Mouse (Mus musculus) c-Kit-positive CD71-negative TER-119-negative erythroid progenitor cells, embryonic 14.5 days (primary cell): ENCODE results near the gene Paip2b.
"Not testable (repeated sequence)": the region's sequence is repeated elsewhere in the genome, so short reads cannot be mapped to it uniquely, and the experiment has no call there.

Experiments
- DNase-seq: peaks from one replicate; pipeline ENCODE4 v3.0.0-alpha.2; 2013; ENCODE audit warnings: low read depth

Gene Paip2b

DNA sequence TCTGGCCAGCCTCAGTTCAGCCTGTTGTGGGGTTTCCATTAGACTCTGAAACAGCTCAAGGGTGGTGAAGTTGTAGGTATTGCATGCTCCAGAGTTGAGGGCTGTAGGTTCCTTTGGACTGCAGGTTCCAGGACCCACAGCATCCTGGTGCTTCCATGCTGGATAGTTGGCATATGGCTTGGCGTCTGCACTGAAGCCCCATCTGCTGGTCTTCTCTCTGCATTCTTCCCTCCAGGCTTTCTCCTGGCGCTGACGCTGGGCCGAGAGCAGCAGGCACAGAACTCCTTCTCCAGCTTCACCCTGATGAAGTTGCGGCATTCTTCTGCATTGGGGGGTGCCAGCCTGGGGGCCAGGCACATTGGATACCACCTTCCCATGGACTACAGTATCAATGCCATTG, 29.5 kb downstream of the Paip2b start:
- DNase-seq = no peak

DNA sequence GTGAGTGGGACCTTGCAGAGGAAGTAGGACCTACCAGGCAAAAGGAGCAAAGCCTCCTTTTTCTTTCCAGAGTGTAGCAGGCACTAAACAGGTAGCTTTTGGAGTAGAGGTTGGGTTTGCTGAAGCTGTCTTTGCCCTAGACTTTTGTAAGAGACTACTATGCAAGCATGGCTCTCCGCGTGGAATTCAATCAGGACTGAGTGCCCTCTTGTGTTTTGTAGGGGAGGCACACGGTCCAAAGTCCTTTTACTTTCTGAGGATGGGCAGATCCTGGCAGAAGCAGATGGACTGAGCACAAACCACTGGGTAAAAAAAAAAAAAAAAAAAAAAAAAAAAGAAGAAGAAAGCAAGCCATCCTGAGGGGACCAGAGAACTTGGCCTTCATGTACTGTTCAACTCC, 34.9 kb downstream of the Paip2b start:
- no peak for DNase-seq

DNA sequence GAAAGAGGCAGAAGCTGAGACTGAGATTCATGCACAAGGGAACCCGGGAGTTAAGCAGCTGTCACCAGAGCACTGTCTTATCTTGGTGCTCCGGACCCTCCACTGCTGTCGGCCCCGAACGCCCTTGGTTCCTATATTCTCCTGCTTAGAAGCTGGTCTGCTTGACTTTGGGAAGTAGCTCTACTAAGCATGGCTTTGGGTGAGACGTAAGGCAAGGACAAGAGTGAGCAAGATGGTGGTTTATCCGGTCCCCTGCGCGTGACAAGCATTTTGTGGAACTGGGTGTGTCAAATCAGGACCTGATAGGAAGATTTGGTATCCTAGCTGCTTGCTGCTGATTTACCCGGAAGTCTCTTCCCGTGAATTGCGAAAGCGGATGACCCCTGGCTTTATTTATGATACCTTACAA, 36.0 kb downstream of the Paip2b start:
- DNase-seq = peak; percentile 24

DNA sequence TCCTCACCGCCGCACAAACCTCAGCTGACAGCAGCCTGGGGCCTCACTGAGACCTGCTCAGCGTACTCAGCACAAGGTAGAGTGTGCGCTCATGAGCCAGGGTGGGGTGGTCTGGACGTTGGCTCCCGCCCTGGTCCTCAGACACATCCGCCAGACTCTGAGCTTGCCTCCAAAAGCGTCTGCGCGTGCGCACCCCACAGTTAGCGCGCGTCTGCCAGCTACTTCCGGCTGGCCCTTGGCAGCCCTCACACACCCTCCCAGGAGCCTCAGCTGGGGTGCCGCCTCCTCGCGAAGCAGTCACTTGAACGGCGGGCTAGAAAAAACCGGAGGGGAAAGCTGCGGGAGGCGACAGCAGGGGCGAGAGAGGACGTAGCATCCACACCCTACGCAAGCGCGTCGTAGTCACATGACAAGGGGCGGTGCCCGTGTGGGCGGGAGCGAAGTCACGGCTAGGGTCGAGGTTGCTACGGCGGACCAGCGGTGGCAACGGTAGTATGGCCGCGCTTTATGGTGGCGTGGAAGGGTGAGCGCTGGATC, 36.7 kb downstream of the Paip2b start, which contains the start of gene Nagk:
TSS of gene Nagk (plus strand) at position 223 of the 537 bp plus-strand sequence.
- DNase-seq = peak; percentile 90

DNA sequence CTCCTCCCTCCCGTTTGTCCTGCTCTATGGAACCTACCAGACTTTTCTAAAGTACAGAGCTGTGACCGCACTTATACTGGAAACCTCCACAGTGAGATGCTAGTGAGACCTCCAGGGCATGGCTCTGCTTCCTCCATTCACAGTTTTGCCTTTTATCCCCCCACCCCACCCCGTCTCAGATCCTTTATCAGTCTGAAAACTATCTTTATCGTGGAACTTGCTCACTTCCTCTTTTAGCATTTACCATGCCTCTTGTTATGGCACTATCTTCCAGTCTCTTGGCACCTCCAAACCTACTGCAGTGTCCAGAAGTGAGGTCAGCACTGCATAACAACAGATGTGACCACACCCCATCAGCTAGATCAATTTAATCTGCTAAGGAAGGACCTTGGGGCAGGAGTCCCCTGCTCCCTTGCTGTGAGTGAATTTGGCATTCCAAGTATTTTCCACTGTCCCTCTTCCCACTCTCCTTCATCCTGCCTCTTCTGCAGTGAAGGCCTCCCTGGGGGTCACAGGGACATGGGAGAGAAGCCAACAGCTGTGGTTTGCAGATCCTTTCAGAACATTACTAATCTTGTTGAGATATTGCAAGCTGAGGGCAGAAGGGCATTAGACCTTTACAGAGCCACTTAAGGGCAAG, 40.2 kb downstream of the Paip2b start:
- no peak for DNase-seq

DNA sequence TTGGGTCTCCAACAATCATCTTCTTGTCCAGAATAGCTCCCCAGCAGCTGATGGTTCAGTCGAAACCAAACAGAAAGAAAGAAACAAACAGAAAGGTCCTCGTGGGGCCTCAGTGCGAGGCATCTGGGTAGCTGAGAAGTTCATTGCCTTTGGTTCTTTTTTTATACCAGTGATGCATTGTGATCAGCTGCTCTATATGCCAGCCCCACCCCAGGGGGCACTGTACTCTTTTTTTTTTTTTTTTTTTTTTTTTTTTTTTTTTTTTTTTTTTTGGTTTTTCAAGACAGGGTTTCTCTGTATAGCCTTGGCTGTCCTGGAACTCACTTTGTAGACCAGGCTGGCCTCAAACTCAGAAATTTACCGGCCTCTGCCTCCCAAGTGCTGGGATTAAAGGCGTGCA, 41.0 kb downstream of the Paip2b start:
- DNase-seq = not testable (repeated sequence)

DNA sequence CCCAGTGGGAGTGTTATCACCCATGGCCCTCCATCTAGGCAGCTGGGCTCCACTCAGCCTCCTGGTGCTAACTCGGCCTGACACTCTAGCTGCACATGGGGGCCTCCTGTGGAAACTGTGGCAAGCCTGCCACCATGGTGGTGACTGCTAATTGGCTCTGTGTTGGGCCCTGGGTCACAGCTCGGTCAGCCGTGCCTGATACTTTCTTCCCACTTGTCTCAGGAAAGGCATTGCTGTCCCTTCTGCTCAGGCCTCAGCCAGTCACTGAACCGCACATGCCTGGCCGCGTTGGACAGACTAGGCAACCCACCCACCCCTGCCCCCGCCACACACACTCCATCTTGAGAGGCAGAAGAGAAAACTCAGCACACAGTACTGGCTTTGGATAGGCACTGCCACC, 43.0 kb downstream of the Paip2b start:
- no peak for DNase-seq

DNA sequence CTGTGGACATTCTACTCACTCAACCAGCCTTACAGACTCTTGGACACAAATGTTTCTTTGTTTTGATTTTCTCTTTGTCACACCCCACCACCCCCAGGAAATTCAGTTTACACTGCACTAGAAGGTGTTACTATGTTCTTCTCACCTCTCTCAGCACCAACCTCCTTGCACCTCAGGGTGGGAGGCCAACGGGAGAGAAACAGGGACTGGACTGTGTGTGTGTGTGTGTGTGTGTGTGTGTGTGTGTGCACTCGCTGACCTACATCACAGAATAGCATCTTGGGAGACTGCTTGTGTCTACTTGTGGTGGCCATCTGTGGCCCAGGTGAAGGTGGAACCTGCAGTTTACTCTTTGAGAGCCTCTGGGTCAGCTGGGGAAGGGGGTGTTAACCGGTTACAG, 45.1 kb downstream of the Paip2b start:
- no peak for DNase-seq

DNA sequence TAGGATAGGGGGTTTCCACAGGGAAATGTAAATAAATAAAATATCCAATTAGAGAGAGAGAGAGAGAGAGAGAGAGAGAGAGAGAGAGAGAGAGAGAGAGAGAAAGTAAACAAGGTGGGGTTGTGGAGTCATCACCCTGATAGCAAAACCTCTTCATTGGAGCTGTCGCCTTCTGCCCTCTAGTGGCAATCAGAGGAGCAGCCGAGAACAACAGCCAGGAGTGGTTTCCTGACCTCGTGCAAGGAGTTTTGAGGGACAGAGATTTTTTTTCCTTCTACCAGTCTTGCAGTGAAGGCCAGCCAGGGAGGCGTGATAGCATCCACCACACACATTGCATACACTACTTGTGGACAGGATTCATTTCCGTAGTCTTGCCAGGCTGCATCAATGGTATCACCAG, 52.5 kb downstream of the Paip2b start:
- peak; percentile 39 for DNase-seq

DNA sequence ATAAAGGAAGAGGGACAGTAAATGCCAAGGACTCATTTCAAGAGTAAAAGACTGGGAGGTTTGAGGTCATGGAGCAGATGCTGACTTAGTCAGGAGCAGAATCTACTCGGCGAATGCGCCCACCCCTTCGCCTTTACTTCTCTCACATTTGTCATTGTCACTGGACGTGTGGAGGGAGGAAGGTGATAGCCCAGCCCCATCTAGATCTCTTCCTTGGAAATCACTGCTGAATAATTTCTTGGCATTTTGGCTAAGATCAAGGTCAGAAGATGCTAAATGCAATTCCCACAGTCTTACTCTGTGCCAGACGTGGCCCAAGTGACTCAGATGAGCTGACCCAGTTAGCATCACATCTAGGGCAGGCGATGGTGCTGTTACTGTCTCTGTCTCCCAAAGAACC, 53.2 kb downstream of the Paip2b start:
- no peak for DNase-seq

DNA sequence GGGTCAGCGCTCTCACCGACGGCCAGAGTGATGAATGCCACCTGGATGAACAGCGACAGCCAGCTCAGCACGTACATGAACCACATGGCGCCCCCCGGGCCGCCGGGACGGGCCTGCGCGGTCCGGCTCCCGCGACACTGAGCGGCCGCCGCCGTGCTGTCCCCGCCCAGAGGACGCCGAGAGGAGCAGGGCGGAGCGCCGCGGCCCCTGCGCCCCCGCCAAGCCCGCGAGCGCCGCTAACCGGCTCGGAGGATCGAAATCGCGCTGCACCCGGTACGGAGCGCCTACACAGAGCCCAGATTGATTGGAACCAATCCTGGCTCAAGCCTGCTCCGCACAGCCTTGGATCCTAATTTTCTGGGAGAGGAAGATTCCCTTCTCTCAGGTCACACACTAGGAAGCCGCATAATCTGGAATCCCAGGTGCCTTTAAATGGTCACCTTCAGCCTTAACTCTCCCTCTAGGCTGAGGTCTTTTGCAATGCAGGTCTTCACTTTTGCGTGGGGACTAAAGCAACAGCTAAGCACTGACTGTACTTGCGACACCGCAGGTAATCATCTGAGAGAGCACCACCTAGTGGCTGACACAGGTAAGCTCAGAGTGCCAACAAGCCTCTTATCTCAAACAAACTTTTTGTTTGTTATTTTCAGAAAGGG, 55.8 kb downstream of the Paip2b start, which contains the start of gene Tex261:
TSS of gene Tex261 (minus strand) at position 176 of the 656 bp plus-strand sequence.
- peak; percentile 74 for DNase-seq

DNA sequence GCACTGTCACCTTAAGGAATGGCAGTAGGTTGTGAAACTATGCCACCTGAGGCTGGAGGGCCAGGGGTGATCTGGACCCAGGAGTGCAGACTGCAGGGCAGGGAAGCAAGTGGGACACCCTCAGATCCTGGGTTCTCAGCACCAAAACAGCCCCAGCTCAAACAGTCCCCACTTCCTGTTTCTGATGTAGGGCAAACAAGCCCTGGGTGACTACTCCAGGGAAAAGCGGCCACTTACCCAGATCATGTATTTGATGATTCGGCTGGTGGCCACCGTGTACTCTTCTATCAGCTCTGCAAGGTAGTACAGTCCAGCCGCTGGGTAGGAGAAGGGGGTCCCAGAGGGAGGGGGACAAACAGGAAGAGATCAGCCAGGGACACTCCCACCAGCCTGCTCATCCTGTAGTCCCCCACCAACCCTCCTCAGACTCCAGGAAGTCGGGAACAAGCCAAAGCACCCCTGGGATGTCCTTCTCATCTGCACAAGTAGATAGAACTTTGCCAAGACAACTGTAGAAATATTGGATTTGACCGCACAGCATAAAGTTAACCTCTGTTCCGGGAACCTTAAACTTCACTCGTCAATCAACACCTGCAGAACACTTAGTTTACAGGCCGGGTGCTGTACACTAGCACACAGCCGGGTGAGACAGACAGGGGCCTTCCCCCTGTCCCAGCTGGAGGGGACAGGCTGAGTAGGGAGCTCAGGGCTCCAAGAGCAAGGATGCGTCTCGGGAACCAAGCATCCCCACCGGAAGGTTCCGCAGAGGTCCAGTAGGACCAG, 56.6 kb downstream of the Paip2b start:
- DNase-seq = peak; percentile 13

DNA sequence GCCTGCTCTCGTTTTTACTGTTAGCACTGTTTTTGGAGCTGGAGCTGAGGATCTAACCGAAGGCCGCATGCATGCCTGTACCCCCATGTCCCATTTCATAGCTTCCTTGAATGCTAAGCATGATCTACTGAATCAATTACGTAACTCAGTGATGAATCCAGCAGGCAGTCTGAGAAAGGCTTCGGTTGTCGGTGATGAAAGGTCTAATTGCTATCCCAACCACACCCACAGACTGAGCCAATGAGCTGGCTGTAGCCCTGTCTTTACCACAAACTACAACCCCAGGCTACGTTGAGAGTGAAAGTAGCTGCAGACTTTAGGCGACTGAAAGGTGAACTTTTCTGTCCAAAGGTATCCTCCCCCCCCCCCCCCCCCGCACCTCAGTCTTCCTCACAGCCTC, 57.4 kb downstream of the Paip2b start:
- DNase-seq = no peak

DNA sequence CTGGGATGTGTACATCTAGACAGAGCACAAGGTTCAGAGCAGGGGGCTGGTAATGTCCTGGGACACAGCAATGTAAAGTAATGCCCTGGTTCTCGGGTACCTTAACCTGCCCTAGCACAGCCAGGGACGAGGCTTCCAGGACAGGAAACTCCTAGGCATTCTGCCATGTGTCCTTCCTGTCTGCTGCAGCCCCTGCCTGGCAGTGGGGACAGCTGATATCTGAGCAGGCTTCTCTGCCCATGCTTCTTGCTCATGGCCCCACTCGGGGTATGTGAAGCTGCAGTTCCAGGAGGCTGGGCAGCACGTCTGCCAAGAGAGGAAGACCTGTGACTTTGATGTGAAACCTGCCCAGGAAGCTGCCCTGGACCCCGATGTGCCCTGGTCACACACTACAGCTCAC, 63.1 kb downstream of the Paip2b start:
- DNase-seq = no peak

DNA sequence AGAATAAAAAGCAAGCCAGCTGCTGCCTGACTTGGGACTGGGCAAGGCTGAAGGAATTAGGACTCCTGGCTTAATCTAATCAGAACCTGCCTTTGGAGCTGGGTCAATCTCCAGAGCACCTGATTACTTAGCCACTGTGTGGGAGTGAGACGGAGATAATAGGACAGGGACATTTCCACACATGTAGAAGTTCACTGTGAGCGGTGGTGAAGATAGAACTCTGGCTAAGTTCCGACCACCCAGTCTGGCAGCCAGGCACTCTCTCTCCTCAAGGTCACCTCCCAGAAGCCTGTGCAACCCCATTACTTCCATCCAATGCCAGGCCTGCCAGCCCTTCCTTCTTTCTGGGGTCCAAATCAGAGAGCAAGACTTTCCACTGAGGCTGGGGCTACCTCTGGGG, 64.6 kb downstream of the Paip2b start:
- no peak for DNase-seq

DNA sequence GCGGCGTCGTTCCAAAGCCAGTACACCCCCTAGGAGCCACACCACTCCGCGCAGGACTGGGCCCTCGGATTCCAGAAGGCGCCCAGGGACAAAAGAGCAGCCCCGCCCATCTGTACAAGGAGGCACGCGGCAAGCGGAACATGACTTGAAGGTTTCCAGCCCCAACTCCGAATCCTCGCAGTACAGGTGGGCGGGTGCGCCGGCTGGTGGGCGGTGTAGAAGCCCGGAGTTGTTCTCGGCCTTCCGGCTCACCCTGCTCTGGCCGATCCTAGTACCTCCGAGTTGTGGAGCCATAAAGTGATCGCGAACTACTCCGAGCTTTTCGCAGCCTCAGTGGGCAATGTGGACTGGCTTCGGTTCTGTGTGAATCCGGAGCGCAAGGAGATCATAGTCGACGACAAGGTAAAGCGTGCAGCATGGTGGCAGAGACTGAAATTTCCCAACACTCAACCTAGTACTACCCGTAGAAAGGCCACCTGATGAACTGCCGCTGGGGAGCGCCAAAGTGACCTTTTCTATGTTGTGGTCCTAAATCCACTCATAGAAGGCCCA, 68.6 kb downstream of the Paip2b start:
- peak; percentile 12 for DNase-seq

DNA sequence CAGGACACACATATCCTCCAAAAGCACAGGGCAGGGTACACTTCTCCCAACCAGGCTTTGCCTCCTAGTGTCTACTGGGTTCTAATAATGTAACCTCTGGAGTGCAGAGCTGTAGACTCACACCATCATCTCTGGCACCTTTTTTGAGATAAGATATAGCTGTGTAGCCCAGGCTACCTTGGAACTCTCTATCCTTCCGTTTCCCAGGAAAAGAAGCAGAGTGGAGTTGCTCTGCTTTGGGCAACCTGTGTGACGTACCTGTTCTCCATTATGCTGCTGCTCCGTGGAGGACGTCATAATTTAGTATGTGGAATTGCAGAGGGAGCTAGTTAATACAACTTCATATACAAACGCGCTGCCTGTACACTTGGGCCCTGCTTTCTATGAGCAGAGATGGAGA, 69.2 kb downstream of the Paip2b start, which contains the start of gene Ankrd53:
TSS of gene Ankrd53 (plus strand) at position 301 of the 400 bp plus-strand sequence.
- DNase-seq = no peak

DNA sequence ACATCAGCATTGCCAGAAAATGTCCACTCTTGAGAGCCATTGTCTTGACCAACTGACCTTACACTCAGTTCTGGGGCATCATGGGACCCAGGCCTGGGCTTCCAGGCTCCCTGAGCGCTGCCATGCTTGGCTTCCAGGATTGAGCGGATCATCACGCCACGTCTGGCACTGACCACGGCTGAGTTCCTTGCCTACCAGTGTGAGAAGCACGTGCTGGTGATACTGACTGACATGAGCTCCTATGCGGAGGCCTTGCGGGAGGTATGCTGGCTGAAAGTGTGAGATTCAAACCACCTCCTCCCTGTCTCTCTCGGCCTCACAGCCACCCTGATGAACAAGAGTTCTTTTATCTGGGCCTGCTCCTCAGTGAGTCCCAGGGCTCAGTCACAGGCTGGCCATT, 75.5 kb downstream of the Paip2b start:
- DNase-seq = no peak
